ENCODE assay signal across 9 mouse cellular contexts in genomic region chr1:179458236-179458986, GRCm38 (mm10). TPM values are rescaled to one million over a fixed set of nuclear protein-coding genes. Genes with fewer than 3 reads are reported as not detected.
DNase-seq lines count a peak whose midpoint lies in the region; ATAC-seq lines count a peak whose summit lies in the region.
"Had no signal": no experiment of that assay in that cellular context is flagged by ENCODE, and none has a peak within 500 bp of the region (broad histone marks: within the 10 kb centered on the region; RNA-seq: fewer than 3 reads in every experiment).

No protein-coding gene starts in this region.

- no peak overlapping the region for H3K9ac ChIP-seq in hindbrain, embryonic 16.5 days (ENCODE audit: low read depth, low read length)
- no peak overlapping the region for H3K9ac ChIP-seq in lung, embryonic 15.5 days
- H3K9ac ChIP-seq: limb, embryonic 12.5 days had no signal

- H3K36me3 ChIP-seq in hindbrain, embryonic 16.5 days (ENCODE audit: control insufficient read depth, insufficient read depth, low read length), result no peaks in the 10 kb centered on the region
- H3K36me3 ChIP-seq in lung, embryonic 15.5 days, result no peaks in the 10 kb centered on the region
- H3K36me3 ChIP-seq: limb, embryonic 12.5 days had no signal

- H3K4me1 ChIP-seq in hindbrain, embryonic 16.5 days (ENCODE audit: control insufficient read depth, insufficient read depth, low read depth, low read length), result no peaks in the 10 kb centered on the region; the same call in none of the 2 replicates
- H3K4me1 ChIP-seq in lung, embryonic 15.5 days, result peaks cover 14% of the 10 kb centered on the region

- intact Hi-C loops in left cerebral cortex, postnatal 36 days (cut with DNase I), result no loop called here

- H3K4me2 ChIP-seq in hindbrain, embryonic 16.5 days (ENCODE audit: low read length), result no peak overlapping the region; the same call in 1 of the 2 replicates
- no peak overlapping the region for H3K4me2 ChIP-seq in lung, embryonic 15.5 days
- H3K4me2 ChIP-seq: limb, embryonic 12.5 days had no signal

- WGBS in hindbrain, embryonic 16.5 days, result 50% methylated on average over 9 of the region's 9 CpGs
- WGBS in lung, embryonic 15.5 days, result 23% methylated on average over 9 of the region's 9 CpGs

- no peaks in the 10 kb centered on the region for H3K9me3 ChIP-seq in hindbrain, embryonic 16.5 days (ENCODE audit: control insufficient read depth, low read length)
- no peaks in the 10 kb centered on the region for H3K9me3 ChIP-seq in lung, embryonic 15.5 days
- H3K9me3 ChIP-seq: limb, embryonic 12.5 days had no signal

- 0 out of 2 replicates have a peak, but pooled peaks have one; percentile 34 for ATAC-seq in hindbrain, embryonic 16.5 days
- ATAC-seq in lung, embryonic 15.5 days (ENCODE audit: borderline replicate concordance, extremely low read depth, low FRiP score, low TSS enrichment), result peak; percentile 88

- DNase-seq in heart, adult 18-20 months, result peak; percentile 15 to 16
- no peak for DNase-seq in heart, postnatal 4 days
- DNase-seq in embryo, embryonic 10 days (ENCODE audit: low spot score), result peak; percentile 64
- no peak for DNase-seq in left cerebral cortex, postnatal 36 days (ENCODE audit: low spot score in 2 of 2)
- no peak for DNase-seq in ovary, adult 18-20 months (ENCODE audit: low spot score)
- DNase-seq in thymus, postnatal 25 days, result no peak

- H3K27ac ChIP-seq in hindbrain, embryonic 16.5 days (ENCODE audit: low read depth, low read length), result no peak overlapping the region; the same call in 1 of the 2 replicates
- peak overlapping the region; percentile 63 for H3K27ac ChIP-seq in lung, embryonic 15.5 days

- H3K27me3 ChIP-seq in hindbrain, embryonic 16.5 days (replicated peaks; ENCODE audit: control insufficient read depth, insufficient read depth, low read length), result no peaks in the 10 kb centered on the region; the same call in 1 of the 2 replicates
- H3K27me3 ChIP-seq in lung, embryonic 15.5 days, result no peaks in the 10 kb centered on the region

- H3K4me3 ChIP-seq in hindbrain, embryonic 16.5 days (ENCODE audit: low read length), result no peak overlapping the region
- H3K4me3 ChIP-seq in lung, embryonic 15.5 days, result no peak overlapping the region
- H3K4me3 ChIP-seq: limb, embryonic 12.5 days had no signal

RNA-seq across cellular contexts. Expression of gene Smyd3, which starts 59.4 kb away (rescaled TPM):
- total RNA-seq in heart, adult 18-20 months (2021), result 1 to 10 TPM; 7.5 to 8.3 TPM
- 1 to 10 TPM; 8.0 to 8.4 TPM for total RNA-seq in heart, postnatal 4 days (2021)
- 28.3 and 28.5 TPM in 2 replicates for polyA plus RNA-seq in hindbrain, embryonic 16.5 days (2015; fragmentation: Nextera tagmentation; extraction: Ambion mirVana)
- 16.9 and 18.3 TPM in 2 replicates for polyA plus RNA-seq in lung, embryonic 15.5 days (2015; fragmentation: Nextera tagmentation; extraction: Ambion mirVana)
- 10 to 100 TPM; 22.7 to 28.3 TPM for total RNA-seq in left cerebral cortex, postnatal 36 days (2021)

Comparison
In these comparisons a context has a peak if more than half of its experiments do, and no peak if none do; other contexts are left out.
1. DNase-seq: peak in heart, adult 18-20 months (2 of 2) and embryo, embryonic 10 days (single experiment); none in heart, postnatal 4 days (single experiment), left cerebral cortex, postnatal 36 days (0 of 2), ovary, adult 18-20 months (single experiment) and thymus, postnatal 25 days (single experiment).